Mouse (Mus musculus) hindbrain, postnatal 0 days (tissue): ENCODE measurements around the gene Rpl36-ps4. TPM values are rescaled to one million over a fixed set of nuclear protein-coding genes. Genes with fewer than 3 reads are reported as not detected.

ENCODE experiments used
- ATAC-seq: fragments of 200-750 bp; cut with Nextera tagmentation; 2 replicates; pipeline ENCODE4 v1.8.0; 2017; ENCODE audit warnings: mild to moderate bottlenecking, moderate TSS enrichment, moderate library complexity
- DNase-seq: peaks from one replicate; pipeline ENCODE4 v3.0.0-alpha.2; 2015; ENCODE audit warnings: low spot score
- H3K27ac ChIP-seq: fragments of 300-500 bp; sonication (generic); 2 replicates; pipeline ENCODE4 v1.5.1; 2014; ENCODE audit warnings: mild to moderate bottlenecking
- H3K27me3 ChIP-seq: fragments of 300-500 bp; sonication (generic); 2 replicates; pipeline ENCODE4 v1.6.1; 2014; ENCODE audit warnings: low read length, mixed read lengths; ENCODE audit not compliant: insufficient read depth
- H3K36me3 ChIP-seq: fragments of 300-500 bp; sonication (generic); 2 replicates; pipeline ENCODE4 v1.6.1; 2014; ENCODE audit warnings: low read length, mixed read lengths; ENCODE audit not compliant: insufficient read depth
- H3K4me1 ChIP-seq: fragments of 300-500 bp; sonication (generic); 2 replicates; pipeline ENCODE4 v1.6.1; 2014; ENCODE audit warnings: antibody characterized with exemption, low read length, mixed read lengths; ENCODE audit not compliant: insufficient read depth
- H3K4me2 ChIP-seq: fragments of 300-500 bp; sonication (generic); 2 replicates; pipeline ENCODE4 v1.6.1; 2014; ENCODE audit warnings: low read depth, mild to moderate bottlenecking, low read length, moderate library complexity, mixed read lengths
- H3K4me3 ChIP-seq: fragments of 300-500 bp; sonication (generic); 2 replicates; pipeline ENCODE4 v1.5.1; 2014; ENCODE audit warnings: low read length
- H3K9ac ChIP-seq: fragments of 300-500 bp; sonication (generic); replicated peaks from 2 replicates; pipeline ENCODE4 v1.6.1; 2014; ENCODE audit warnings: mild to moderate bottlenecking, low read length, moderate library complexity, mixed read lengths
- H3K9me3 ChIP-seq: fragments of 300-500 bp; sonication (generic); 2 replicates; pipeline ENCODE4 v1.6.1; 2016; ENCODE audit warnings: low read length, mixed read lengths
- CTCF ChIP-seq: IDR thresholded peaks from 2 replicates; pipeline ENCODE4 v1.5.1; 2016; ENCODE audit warnings: antibody characterized with exemption, control low read depth, low read depth
- WGBS: fragments of 180-500 bp; shearing (Covaris S2); extraction: QIAGEN DNeasy Blood & Tissue Kit; methylation state at CpG from one replicate; pipeline ENCODE4 v1.1.7; 2014; 5-methylcytosine and 5-hydroxymethylcytosine counted together
- polyA plus RNA-seq: library from polyadenylated mRNA; unstranded; fragments of >200 nt; fragmentation: Nextera tagmentation; extraction: Ambion mirVana; gene quantifications from 2 replicates; pipeline ENCODE4 v1.2.1, GENCODE M21; 2015
- total RNA-seq: library from RNA; depleted of rRNA; stranded (reverse); fragments of >200 nt; gene quantifications from 2 replicates; pipeline ENCODE4 v1.2.3, GENCODE M21; 2014; rRNA removed

The Rpl36-ps4 gene
- not detected in 2 replicates for total RNA-seq
- polyA plus RNA-seq, result not detected in 2 replicates

- H3K27ac ChIP-seq, result no peak within 1 kb of the TSS
Measured at GRCm38 (mm10) chr17:87920677-87921076, at the start of gene Rpl36-ps4. Gene Rpl36-ps4, plus strand, starts transcription at chr17:87920977.

DNA sequence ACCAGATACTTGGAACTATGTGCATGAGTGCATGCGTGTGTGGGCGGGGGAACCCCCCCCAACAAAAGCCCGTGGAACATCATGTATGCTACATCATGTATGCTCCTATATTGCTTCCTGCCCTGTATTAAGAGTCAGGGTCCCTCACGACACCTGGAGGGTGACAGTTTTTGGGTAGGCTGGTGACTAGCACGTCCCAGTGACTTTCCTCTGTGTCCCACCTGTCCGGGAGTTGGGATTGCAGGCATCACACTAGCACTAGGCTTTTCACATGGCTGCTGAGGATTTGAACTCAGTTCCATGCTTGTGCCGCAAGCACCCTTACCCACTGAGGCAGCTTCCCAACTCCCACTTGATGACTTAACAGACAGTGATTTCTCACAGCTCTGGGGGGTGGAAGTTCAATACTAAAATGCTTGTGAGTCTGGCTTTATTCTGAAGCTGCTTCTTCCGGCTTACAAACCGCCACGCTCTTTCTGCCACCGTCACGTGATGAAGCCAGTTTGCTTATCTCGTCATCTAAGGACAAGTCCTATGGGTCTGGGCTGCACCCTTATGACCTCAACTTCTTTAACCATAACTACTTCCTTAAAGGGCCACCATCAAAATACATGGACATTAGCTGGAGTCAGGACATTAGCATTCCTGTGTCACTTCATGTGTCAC, 49.2 kb upstream of the Rpl36-ps4 start:
- Histone ChIP-seq H3K4me3 (no peak overlapping the region), H3K9me3 (no peaks in the 10 kb centered on the region), H3K36me3 (no peaks in the 10 kb centered on the region), H3K4me1 (peaks cover 8% of the 10 kb centered on the region), H3K4me2 (no peak overlapping the region), H3K9ac (no peak overlapping the region), H3K27ac (0 out of 2 replicates have a peak overlapping the region, but pooled peaks have one; percentile 26), H3K27me3 (no peaks in the 10 kb centered on the region)
- WGBS, result 78% methylated on average over 13 of the region's 13 CpGs
- TF ChIP-seq CTCF, result no peak
- ATAC-seq (0 out of 2 replicates have a peak, but pooled peaks have one; percentile 10), DNase-seq (no peak)

More at GRCm38 (mm10) chr17:87920677-87921076, at the start of gene Rpl36-ps4:
- Histone ChIP-seq H3K9ac (no peak within 1 kb of the TSS), H3K4me2 (no peak within 1 kb of the TSS), H3K27me3 (no peaks in the 10 kb centered on the region), H3K9me3 (no peaks in the 10 kb centered on the region), H3K4me1 (no peaks in the 10 kb centered on the region), H3K4me3 (no peak within 1 kb of the TSS), H3K36me3 (no peaks in the 10 kb centered on the region)
- DNase-seq (no peak), ATAC-seq (no peak)
- 85% methylated on average over 5 of the region's 5 CpGs for WGBS
- TF ChIP-seq CTCF, result no peak

GRCm38 (mm10) chr17:87872286-87872685, 48.5 kb upstream of the Rpl36-ps4 start:
- WGBS, result 15% methylated on average over 4 of the region's 4 CpGs
- DNase-seq, result peak; percentile 64
- peak; percentile 70 for ATAC-seq

DNA sequence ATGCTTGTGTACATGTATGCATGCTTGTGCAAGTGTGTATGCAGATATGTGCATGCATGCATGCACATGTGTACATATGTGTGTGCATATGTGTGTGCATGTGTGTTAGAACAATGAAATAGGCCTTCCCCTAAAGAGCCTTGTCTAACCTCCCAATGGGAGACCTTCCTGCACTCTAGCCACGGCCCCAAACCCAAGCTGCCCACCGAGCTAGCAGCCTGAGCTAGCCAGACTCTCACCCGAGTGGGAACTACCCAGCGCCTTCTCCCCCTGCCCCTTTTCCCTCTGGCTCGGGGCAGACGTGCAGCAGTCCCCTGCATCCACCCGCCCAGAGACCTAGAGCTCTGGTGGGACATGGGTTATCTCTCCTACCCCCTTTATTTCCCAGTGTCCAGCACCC, 47.3 kb upstream of the Rpl36-ps4 start:
- 64% methylated on average over 7 of the region's 7 CpGs for WGBS
- Histone ChIP-seq H3K36me3 (no peaks in the 10 kb centered on the region), H3K27ac (no peak overlapping the region), H3K9me3 (no peaks in the 10 kb centered on the region), H3K27me3 (no peaks in the 10 kb centered on the region), H3K4me1 (peaks cover 22% of the 10 kb centered on the region), H3K4me3 (no peak overlapping the region), H3K4me2 (no peak overlapping the region), H3K9ac (no peak overlapping the region)
- DNase-seq, result no peak
- no peak for TF ChIP-seq CTCF
- ATAC-seq, result no peak

More at GRCm38 (mm10) chr17:87872286-87872685, 48.5 kb upstream of the Rpl36-ps4 start:
- Histone ChIP-seq H3K4me1 (peaks cover 15% of the 10 kb centered on the region), H3K9ac (no peak overlapping the region), H3K9me3 (no peaks in the 10 kb centered on the region), H3K36me3 (no peaks in the 10 kb centered on the region), H3K4me3 (no peak overlapping the region), H3K27me3 (no peaks in the 10 kb centered on the region), H3K27ac (0 out of 2 replicates have a peak overlapping the region, but pooled peaks have one; percentile 26), H3K4me2 (no peak overlapping the region)
- 0 out of 2 replicates have a peak, but pooled peaks have one; percentile 5 for TF ChIP-seq CTCF

DNA sequence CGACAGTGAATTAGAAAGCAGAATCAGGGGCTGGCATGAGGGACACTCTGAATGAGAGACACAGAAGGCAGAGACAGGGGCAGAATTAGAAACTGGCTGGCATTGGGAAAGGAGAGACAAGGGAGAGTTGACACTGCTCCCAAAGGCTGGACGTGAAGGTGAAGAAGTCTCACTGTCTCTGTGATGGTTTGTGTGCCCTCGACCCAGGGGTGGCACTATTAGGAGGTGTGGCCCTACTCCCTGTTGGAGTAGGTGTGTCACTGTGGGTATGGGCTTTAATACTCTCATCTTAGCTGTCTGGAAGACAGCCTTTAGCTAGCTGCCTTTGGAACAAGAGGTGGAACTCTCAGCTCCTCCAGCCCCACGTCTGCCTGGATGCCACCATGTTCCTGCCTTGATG, 46.8 kb upstream of the Rpl36-ps4 start:
- no peak for ATAC-seq
- Histone ChIP-seq H3K9me3 (no peaks in the 10 kb centered on the region), H3K27ac (no peak overlapping the region), H3K9ac (no peak overlapping the region), H3K4me1 (peaks cover 22% of the 10 kb centered on the region), H3K36me3 (no peaks in the 10 kb centered on the region), H3K27me3 (no peaks in the 10 kb centered on the region), H3K4me3 (no peak overlapping the region), H3K4me2 (no peak overlapping the region)
- WGBS, result 75% methylated on average over 4 of the region's 4 CpGs
- no peak for TF ChIP-seq CTCF
- DNase-seq, result no peak

GRCm38 (mm10) chr17:87875346-87875920, 45.3 kb upstream of the Rpl36-ps4 start:
- Histone ChIP-seq H3K36me3 (no peaks in the 10 kb centered on the region), H3K27me3 (no peaks in the 10 kb centered on the region), H3K4me2 (no peak overlapping the region), H3K4me1 (peaks cover 29% of the 10 kb centered on the region), H3K4me3 (no peak overlapping the region), H3K27ac (no peak overlapping the region), H3K9me3 (no peaks in the 10 kb centered on the region), H3K9ac (no peak overlapping the region)
- no peak for TF ChIP-seq CTCF
- DNase-seq (no peak), ATAC-seq (no peak)
- 89% methylated on average over 8 of the region's 8 CpGs for WGBS
